ENCODE assay signal across 31 mouse cellular contexts in the genomic region with DNA sequence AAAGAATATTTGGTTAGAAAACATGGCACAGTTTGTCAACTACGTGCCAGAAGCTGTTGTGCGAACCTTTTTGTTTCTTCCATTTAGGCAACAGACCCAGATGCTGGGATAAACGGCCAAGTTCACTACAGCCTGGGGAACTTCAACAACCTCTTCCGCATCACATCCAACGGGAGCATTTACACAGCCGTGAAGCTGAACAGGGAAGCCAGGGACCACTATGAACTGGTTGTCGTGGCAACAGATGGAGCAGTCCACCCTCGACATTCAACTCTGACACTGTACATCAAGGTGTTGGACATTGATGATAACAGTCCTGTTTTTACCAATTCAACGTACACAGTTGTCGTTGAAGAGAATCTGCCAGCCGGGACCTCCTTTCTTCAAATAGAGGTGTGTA.
DNase-seq lines count a peak whose midpoint lies in the region; ATAC-seq and TF ChIP-seq lines count a peak whose summit lies in the region.
"Had no signal": no experiment of that assay in that cellular context is flagged by ENCODE, and none has a peak within 500 bp of the region (broad histone marks: within the 10 kb centered on the region; RNA-seq: fewer than 3 reads in every experiment).

No protein-coding gene starts in this region.

- 0 out of 2 replicates have a peak, but pooled peaks have one; percentile 22 for ATAC-seq in heart, embryonic 11.5 days (replicated peaks; ENCODE audit: insufficient number of reproducible peaks, low FRiP score, low TSS enrichment)
- ATAC-seq in midbrain, embryonic 15.5 days (replicated peaks): peak; percentile 60; the same call in 1 of the 2 replicates
- ATAC-seq in midbrain, embryonic 13.5 days: no peak
- no peak for ATAC-seq in neural tube, embryonic 15.5 days (ENCODE audit: low FRiP score)
- ATAC-seq: forebrain, embryonic 16.5 days; Patski had no signal

- DNase-seq in heart, adult 8-10 months (ENCODE audit: low spot score): no peak
- DNase-seq in brain, embryonic 14.5 days (ENCODE audit: low read depth): peak; percentile 45
- no peak for DNase-seq in natural killer cell, adult 2 months (ENCODE audit: low spot score in 2 of 2)
- DNase-seq in left cerebral cortex, postnatal 4 days: no peak
- DNase-seq: adrenal gland, postnatal 10 days; adrenal gland, postnatal 36 days; B cell, adult 2 months; cerebellum, adult 11 months; cerebellum, adult 2 months; cerebellum, adult 9-11 months; cerebellum, postnatal 25 days; gastrocnemius, postnatal 10 days; gastrocnemius, postnatal 36 days; heart, adult 2 months; heart, postnatal 10 days; heart, postnatal 36 days had no signal

- H3K9me3 ChIP-seq in heart, embryonic 11.5 days (replicated peaks; ENCODE audit: control insufficient read depth, low read length): no peaks in the 10 kb centered on the region
- no peaks in the 10 kb centered on the region for H3K9me3 ChIP-seq in midbrain, embryonic 15.5 days
- no peaks in the 10 kb centered on the region for H3K9me3 ChIP-seq in midbrain, embryonic 13.5 days
- H3K9me3 ChIP-seq in neural tube, embryonic 15.5 days (replicated peaks): no peaks in the 10 kb centered on the region
- H3K9me3 ChIP-seq: embryonic facial prominence, embryonic 12.5 days; embryonic facial prominence, embryonic 15.5 days; forebrain, embryonic 12.5 days; heart, embryonic 12.5 days; heart, embryonic 15.5 days; hindbrain, embryonic 10.5 days had no signal

- no peak overlapping the region for H3K27ac ChIP-seq in heart, embryonic 11.5 days (ENCODE audit: low read depth, low read length)
- H3K27ac ChIP-seq in midbrain, embryonic 15.5 days: no peak overlapping the region
- no peak overlapping the region for H3K27ac ChIP-seq in midbrain, embryonic 13.5 days
- no peak overlapping the region for H3K27ac ChIP-seq in neural tube, embryonic 15.5 days (replicated peaks)
- H3K27ac ChIP-seq: embryonic facial prominence, embryonic 12.5 days; embryonic facial prominence, embryonic 15.5 days; forebrain, embryonic 12.5 days; heart, adult 2 months; heart, embryonic 15.5 days; hindbrain, embryonic 10.5 days; hindbrain, embryonic 14.5 days had no signal

- no peaks in the 10 kb centered on the region for H3K27me3 ChIP-seq in heart, embryonic 11.5 days (ENCODE audit: control insufficient read depth, insufficient read depth, low read length)
- H3K27me3 ChIP-seq in midbrain, embryonic 15.5 days (replicated peaks): no peaks in the 10 kb centered on the region
- no peaks in the 10 kb centered on the region for H3K27me3 ChIP-seq in midbrain, embryonic 13.5 days
- H3K27me3 ChIP-seq in neural tube, embryonic 15.5 days (replicated peaks): no peaks in the 10 kb centered on the region
- H3K27me3 ChIP-seq: CH12.LX; embryonic facial prominence, embryonic 12.5 days; embryonic facial prominence, embryonic 15.5 days; forebrain, embryonic 12.5 days; heart, embryonic 12.5 days; heart, embryonic 15.5 days had no signal

- intact Hi-C loops in left cerebral cortex, postnatal 4 days (cut with DNase I): no loop called here

- H3K36me3 ChIP-seq in heart, embryonic 11.5 days (ENCODE audit: control insufficient read depth, insufficient read depth, low read length): no peaks in the 10 kb centered on the region
- no peaks in the 10 kb centered on the region for H3K36me3 ChIP-seq in midbrain, embryonic 15.5 days (replicated peaks)
- no peaks in the 10 kb centered on the region for H3K36me3 ChIP-seq in midbrain, embryonic 13.5 days
- no peaks in the 10 kb centered on the region for H3K36me3 ChIP-seq in neural tube, embryonic 15.5 days
- H3K36me3 ChIP-seq: embryonic facial prominence, embryonic 12.5 days; embryonic facial prominence, embryonic 15.5 days; forebrain, embryonic 12.5 days; G1E; heart, embryonic 12.5 days; heart, embryonic 15.5 days; hindbrain, embryonic 10.5 days had no signal

- TF ChIP-seq POLR2A in brain, embryonic 14.5 days (IDR thresholded peaks at IDR 0.05; ENCODE audit: borderline replicate concordance, extremely low read depth, insufficient read depth, insufficient read length, poor library complexity, severe bottlenecking): no peak

- TF ChIP-seq CTCF in brain, embryonic 14.5 days (IDR thresholded peaks at IDR 0.05; ENCODE audit: borderline replicate concordance, extremely low read depth, insufficient read depth, insufficient read length): no peak

- H3K4me2 ChIP-seq in heart, embryonic 11.5 days: no peak overlapping the region
- no peak overlapping the region for H3K4me2 ChIP-seq in midbrain, embryonic 15.5 days
- no peak overlapping the region for H3K4me2 ChIP-seq in midbrain, embryonic 13.5 days (replicated peaks)
- peak overlapping the region; percentile 19; the same call in 1 of the 2 replicates for H3K4me2 ChIP-seq in neural tube, embryonic 15.5 days
- H3K4me2 ChIP-seq: embryonic facial prominence, embryonic 12.5 days; embryonic facial prominence, embryonic 15.5 days; forebrain, embryonic 12.5 days; heart, embryonic 12.5 days; heart, embryonic 15.5 days; hindbrain, embryonic 14.5 days had no signal

- H3K4me1 ChIP-seq in heart, embryonic 11.5 days (ENCODE audit: control insufficient read depth, insufficient read depth, low read length): no peaks in the 10 kb centered on the region
- peaks cover 5% of the 10 kb centered on the region; the same call in 1 of the 2 replicates for H3K4me1 ChIP-seq in midbrain, embryonic 15.5 days
- H3K4me1 ChIP-seq in midbrain, embryonic 13.5 days (replicated peaks): no peaks in the 10 kb centered on the region
- peaks cover 3% of the 10 kb centered on the region for H3K4me1 ChIP-seq in neural tube, embryonic 15.5 days
- H3K4me1 ChIP-seq: embryonic facial prominence, embryonic 12.5 days; embryonic facial prominence, embryonic 15.5 days; forebrain, embryonic 12.5 days; heart, embryonic 12.5 days; heart, embryonic 15.5 days; hindbrain, embryonic 10.5 days had no signal

- 81% methylated on average over 11 of the region's 11 CpGs for WGBS in heart, embryonic 11.5 days (ENCODE audit: insufficient replicate concordance)
- 68% methylated on average over 11 of the region's 11 CpGs for WGBS in midbrain, embryonic 15.5 days
- WGBS in midbrain, embryonic 13.5 days: 70% methylated on average over 11 of the region's 11 CpGs
- 44% methylated on average over 11 of the region's 11 CpGs for WGBS in neural tube, embryonic 15.5 days

- H3K4me3 ChIP-seq in heart, embryonic 11.5 days (ENCODE audit: low read depth, low read length): no peak overlapping the region
- no peak overlapping the region for H3K4me3 ChIP-seq in midbrain, embryonic 15.5 days
- no peak overlapping the region for H3K4me3 ChIP-seq in midbrain, embryonic 13.5 days (replicated peaks)
- H3K4me3 ChIP-seq in neural tube, embryonic 15.5 days (replicated peaks): no peak overlapping the region
- H3K4me3 ChIP-seq: embryonic facial prominence, embryonic 12.5 days; embryonic facial prominence, embryonic 15.5 days; forebrain, embryonic 12.5 days; heart, adult 2 months; heart, embryonic 12.5 days; heart, embryonic 15.5 days; hindbrain, embryonic 10.5 days had no signal

- H3K9ac ChIP-seq in heart, embryonic 11.5 days (ENCODE audit: low read depth, low read length): no peak overlapping the region
- H3K9ac ChIP-seq in midbrain, embryonic 15.5 days: no peak overlapping the region
- H3K9ac ChIP-seq in midbrain, embryonic 13.5 days (replicated peaks): no peak overlapping the region
- H3K9ac ChIP-seq in neural tube, embryonic 15.5 days (replicated peaks): no peak overlapping the region
- H3K9ac ChIP-seq: embryonic facial prominence, embryonic 12.5 days; embryonic facial prominence, embryonic 15.5 days; forebrain, embryonic 12.5 days; heart, embryonic 12.5 days; heart, embryonic 15.5 days; hindbrain, embryonic 14.5 days had no signal

Comparison
In these comparisons a context has a peak if more than half of its experiments do, and no peak if none do; other contexts are left out.
1. ATAC-seq: peak in heart, embryonic 11.5 days (single experiment) and midbrain, embryonic 15.5 days (single experiment); none in midbrain, embryonic 13.5 days (single experiment) and neural tube, embryonic 15.5 days (single experiment).